Mouse (Mus musculus) MEL (cell line): ENCODE measurements around the gene Il2. TPM values are rescaled to one million over a fixed set of nuclear protein-coding genes. Genes with fewer than 3 reads are reported as not detected.

ENCODE experiments used
- DNase-seq: peaks from one replicate; pipeline ENCODE4 v3.0.0; 2011; ENCODE audit warnings: low read depth, low spot score
- H3K27ac ChIP-seq: 2 replicates; pipeline ENCODE4 v1.5.1; 2012; ENCODE audit warnings: low read depth, mild to moderate bottlenecking, control low read depth, low read length, moderate library complexity; ENCODE audit not compliant: control insufficient read depth
- H3K27me3 ChIP-seq, 2 experiments: fragments of 150-350 bp in 1 of 2; sonication (generic) in 1 of 2; 2 replicates each; pipeline ENCODE4 v1.6.1; 2012; ENCODE audit warnings: low read length in 2 of 2, mild to moderate bottlenecking in 2 of 2, improper control_type of control experiment in 1 of 2, moderate library complexity in 1 of 2; ENCODE audit not compliant: insufficient read depth in 2 of 2, control insufficient read depth in 1 of 2
- H3K36me3 ChIP-seq, 2 experiments: 2 replicates each; pipeline ENCODE4 v1.6.1; 2012 to 2014; ENCODE audit warnings: low read length in 2 of 2, improper control_type of control experiment in 1 of 2, inconsistent platforms in 1 of 2, mild to moderate bottlenecking in 1 of 2; ENCODE audit not compliant: insufficient read depth in 2 of 2, control insufficient read depth in 1 of 2
- H3K4me1 ChIP-seq, 2 experiments: fragments of 150-350 bp in 1 of 2; sonication (generic) in 1 of 2; 2 replicates each; pipeline ENCODE4 v1.6.1; 2012; ENCODE audit warnings: low read length in 2 of 2, improper control_type of control experiment in 1 of 2, mild to moderate bottlenecking in 1 of 2; ENCODE audit not compliant: insufficient read depth in 2 of 2, control insufficient read depth in 1 of 2
- H3K4me3 ChIP-seq, 2 experiments: fragments of 150-350 bp in 1 of 2; sonication (generic) in 1 of 2; 2 replicates each; pipeline ENCODE4 v1.5.1; 2012; ENCODE audit warnings: low read depth in 2 of 2, low read length in 2 of 2, mild to moderate bottlenecking in 2 of 2, moderate library complexity in 2 of 2, control low read depth in 1 of 2, improper control_type of control experiment in 1 of 2; ENCODE audit not compliant: control insufficient read depth in 1 of 2, insufficient read depth in 1 of 2
- H3K79me2 ChIP-seq: 2 replicates; pipeline ENCODE4 v1.6.1; 2012; ENCODE audit warnings: mild to moderate bottlenecking, low read length, moderate library complexity; ENCODE audit not compliant: control insufficient read depth, poor library complexity, insufficient read depth
- H3K9ac ChIP-seq: 2 replicates; pipeline ENCODE4 v1.6.1; 2012; ENCODE audit warnings: low read depth, mild to moderate bottlenecking, control low read depth, low read length, moderate library complexity; ENCODE audit not compliant: control insufficient read depth, poor library complexity, severe bottlenecking
- H3K9me3 ChIP-seq: fragments of 150-350 bp; sonication (generic); replicated peaks from 2 replicates; pipeline ENCODE4 v1.6.1; 2012; ENCODE audit warnings: mild to moderate bottlenecking, low read length, improper control_type of control experiment, moderate library complexity; ENCODE audit not compliant: insufficient read depth
- CTCF ChIP-seq, 3 experiments: IDR thresholded peaks in 2 of 3; conservative IDR thresholded peaks in 1 of 3; 2 replicates each; pipeline ENCODE4 v1.5.1; 2011 to 2012; ENCODE audit warnings: low read length in 3 of 3, low read depth in 2 of 3, mild to moderate bottlenecking in 2 of 3, improper control_type of control experiment in 1 of 3, inconsistent platforms in 1 of 3, mixed read lengths in 1 of 3, moderate library complexity in 1 of 3; ENCODE audit not compliant: control insufficient read depth in 1 of 3, insufficient read depth in 1 of 3, poor library complexity in 1 of 3, severe bottlenecking in 1 of 3
- E2F4 ChIP-seq: IDR thresholded peaks from 2 replicates; pipeline ENCODE4 v1.6.1; 2011; ENCODE audit warnings: low read depth, low read length, improper control_type of control experiment, borderline replicate concordance
- ETS1 ChIP-seq: IDR thresholded peaks from 2 replicates; pipeline ENCODE4 v1.6.1; 2012; ENCODE audit warnings: low read depth, mild to moderate bottlenecking, inconsistent platforms, low read length, improper control_type of control experiment, moderate library complexity
- GABPA ChIP-seq: IDR thresholded peaks from 2 replicates; pipeline ENCODE4 v1.6.1; 2012; ENCODE audit warnings: low read depth, mild to moderate bottlenecking, inconsistent platforms, low read length, improper control_type of control experiment, moderate library complexity
- GATA1 ChIP-seq: IDR thresholded peaks from 2 replicates; pipeline ENCODE4 v1.6.1; 2011; ENCODE audit warnings: low read depth, low read length, improper control_type of control experiment
- HCFC1 ChIP-seq: IDR thresholded peaks from 2 replicates; pipeline ENCODE4 v1.6.1; 2012; ENCODE audit warnings: low read depth, mild to moderate bottlenecking, inconsistent platforms, low read length, improper control_type of control experiment, moderate library complexity
- KAT2A ChIP-seq: conservative IDR thresholded peaks from 2 replicates; pipeline ENCODE4 v1.6.1; 2012; ENCODE audit warnings: low read depth, low read length, improper control_type of control experiment, inconsistent platforms
- MAFK ChIP-seq: IDR thresholded peaks from 2 replicates; pipeline ENCODE4 v1.6.1; 2011; ENCODE audit warnings: low read depth, mild to moderate bottlenecking, low read length, improper control_type of control experiment, borderline replicate concordance
- MAX ChIP-seq: IDR thresholded peaks from 2 replicates; pipeline ENCODE4 v1.6.1; 2011; ENCODE audit warnings: low read length, improper control_type of control experiment
- MAZ ChIP-seq: IDR thresholded peaks from 2 replicates; pipeline ENCODE4 v1.6.1; 2012; ENCODE audit warnings: low read depth, mild to moderate bottlenecking, inconsistent platforms, low read length, improper control_type of control experiment
- MXI1 ChIP-seq: IDR thresholded peaks from 2 replicates; pipeline ENCODE4 v1.6.1; 2011; ENCODE audit warnings: mild to moderate bottlenecking, low read depth, low read length, improper control_type of control experiment
- MYC ChIP-seq: IDR thresholded peaks from 2 replicates; pipeline ENCODE4 v1.6.1; 2011; ENCODE audit warnings: low read depth, mild to moderate bottlenecking, low read length, improper control_type of control experiment, moderate library complexity
- RCOR1 ChIP-seq: IDR thresholded peaks from 2 replicates; pipeline ENCODE4 v1.6.1; 2012; ENCODE audit warnings: low read depth, mild to moderate bottlenecking, inconsistent platforms, low read length, improper control_type of control experiment
- TBP ChIP-seq: IDR thresholded peaks from 2 replicates; pipeline ENCODE4 v1.8.0; 2011; ENCODE audit warnings: low read depth, low read length, improper control_type of control experiment
- TCF12 ChIP-seq: IDR thresholded peaks from 2 replicates; pipeline ENCODE4 v1.6.1; 2014; ENCODE audit warnings: low read depth, mild to moderate bottlenecking, inconsistent platforms, low read length, improper control_type of control experiment, moderate library complexity
- UBTF ChIP-seq: IDR thresholded peaks from 2 replicates; pipeline ENCODE4 v1.6.1; 2012; ENCODE audit warnings: low read depth, mild to moderate bottlenecking, inconsistent platforms, low read length, improper control_type of control experiment, moderate library complexity, borderline replicate concordance; ENCODE audit not compliant: insufficient read depth
- USF2 ChIP-seq, 2 experiments: IDR thresholded peaks; 2 replicates each; pipeline ENCODE4 v1.6.1; 2011 to 2012; ENCODE audit warnings: improper control_type of control experiment in 2 of 2, low read length in 2 of 2, borderline replicate concordance in 1 of 2, inconsistent platforms in 1 of 2, low read depth in 1 of 2, mild to moderate bottlenecking in 1 of 2; ENCODE audit not compliant: insufficient read depth in 1 of 2
- ZC3H11A ChIP-seq: IDR thresholded peaks from 2 replicates; pipeline ENCODE4 v1.6.1; 2012; ENCODE audit warnings: low read depth, mild to moderate bottlenecking, inconsistent platforms, low read length, improper control_type of control experiment
- ZKSCAN1 ChIP-seq: IDR thresholded peaks from 2 replicates; pipeline ENCODE4 v1.6.1; 2012; ENCODE audit warnings: low read depth, mild to moderate bottlenecking, inconsistent platforms, low read length, improper control_type of control experiment, moderate library complexity
- ZMIZ1 ChIP-seq: IDR thresholded peaks from 2 replicates; pipeline ENCODE4 v1.6.1; 2012; ENCODE audit warnings: low read depth, mild to moderate bottlenecking, inconsistent platforms, low read length, improper control_type of control experiment, moderate library complexity
- polyA plus RNA-seq, 2 experiments: library from polyadenylated mRNA; stranded (reverse) in 1 of 2; unstranded in 1 of 2; fragments of >175 nt in 1 of 2; fragments of >200 nt in 1 of 2; gene quantifications; 2 replicates each; pipeline versions ENCODE4 v1.2.1 to v1.2.4; 2012; ENCODE audit warnings: low replicate concordance in 2 of 2, low read depth in 1 of 2; ENCODE audit not compliant: insufficient read length in 2 of 2, insufficient read depth in 1 of 2, missing spikeins in 1 of 2
- total RNA-seq: library from RNA; depleted of rRNA; stranded (reverse); fragments of 300-350 nt; gene quantifications from 2 replicates; pipeline ENCODE4 v1.2.3, GENCODE M21; 2012

Gene Il2
- total and polyA plus RNA-seq, 3 experiments = not detected

DNA sequence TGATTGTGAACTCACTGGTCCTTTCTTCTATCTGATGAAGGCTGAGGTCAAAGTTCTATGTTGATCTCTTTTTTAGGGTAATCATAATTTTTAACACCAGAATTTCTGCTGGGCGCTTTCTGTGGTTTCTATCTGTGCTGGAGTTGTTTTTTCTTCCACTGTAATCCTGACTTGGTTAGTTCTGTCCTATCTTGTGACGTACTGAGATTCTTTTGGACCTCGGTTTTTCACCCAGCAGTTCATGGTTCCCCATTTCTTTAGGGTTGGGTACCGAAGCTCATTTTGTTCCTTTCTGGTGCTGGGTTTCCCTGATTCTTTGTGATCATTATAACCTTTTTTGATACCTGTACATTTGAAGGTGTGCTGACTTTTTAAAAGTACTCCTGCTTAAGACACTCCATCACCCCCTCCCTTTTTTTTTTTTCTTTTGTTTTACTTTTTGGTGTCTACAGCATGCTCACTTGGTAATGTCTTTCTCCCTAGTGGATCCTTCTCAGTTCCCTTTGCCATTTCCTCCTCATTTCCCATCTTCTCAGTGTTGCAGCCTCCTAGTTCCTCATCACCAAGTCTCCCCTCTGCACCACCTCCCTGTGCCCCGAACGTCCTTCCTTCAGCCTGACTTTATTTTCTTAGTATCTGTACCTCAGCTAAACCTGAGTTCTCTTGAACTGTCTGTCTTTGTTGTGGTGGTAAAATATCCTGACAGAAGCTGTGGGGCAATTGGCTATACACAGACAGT, 14.6 kb upstream of the Il2 start:
- TF ChIP-seq GABPA (no peak), MAFK (no peak), ZKSCAN1 (no peak), TCF12 (no peak), USF2 (IDR thresholded peaks at IDR 0.05; ENCODE audit: borderline replicate concordance in 1 of 2, insufficient read depth in 1 of 2, low read depth in 1 of 2, low read length in 2 of 2) (no peak), TBP (no peak), CTCF (IDR thresholded peaks at IDR 0.05 in 2 of 3, conservative IDR thresholded peaks at IDR 0.05 in 1 of 3; ENCODE audit: control insufficient read depth in 1 of 3, insufficient read depth in 1 of 3, low read depth in 2 of 3, low read length in 3 of 3, poor library complexity in 1 of 3, severe bottlenecking in 1 of 3) (no peak), MXI1 (no peak), ZC3H11A (no peak), HCFC1 (no peak)
- peaks cover 0 to 2% of the 10 kb centered on the region in 2 experiments; a peak in 3 of 4 replicates for H3K27me3 ChIP-seq
- no peaks in the 10 kb centered on the region for H3K79me2 ChIP-seq
- no peak overlapping the region for H3K4me3 ChIP-seq
- H3K36me3 ChIP-seq = no peaks in the 10 kb centered on the region
- DNase-seq = no peak
- H3K9ac ChIP-seq = no peak overlapping the region
- no peak overlapping the region for H3K27ac ChIP-seq
- H3K4me1 ChIP-seq = no peaks in the 10 kb centered on the region
- no peaks in the 10 kb centered on the region for H3K9me3 ChIP-seq

DNA sequence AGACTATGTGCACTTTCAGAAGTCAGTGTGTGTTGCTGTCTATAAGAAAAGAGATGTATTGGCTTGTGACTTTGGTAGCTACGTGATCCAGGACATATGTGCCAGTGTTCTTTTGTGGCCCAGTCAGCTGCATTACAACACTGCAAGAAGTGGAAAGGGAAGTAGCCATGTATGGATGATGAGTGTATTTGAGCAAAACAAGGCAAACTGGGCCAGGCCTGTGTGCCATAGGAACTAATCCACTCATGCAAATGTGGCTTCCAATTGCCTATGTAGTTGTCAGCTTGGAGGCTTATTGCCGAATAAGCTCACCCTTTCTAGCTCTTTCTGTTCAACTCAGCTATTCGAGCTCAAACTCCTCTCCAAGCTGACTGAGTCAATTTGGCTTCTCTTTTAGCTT, 13.4 kb upstream of the Il2 start:
- no peak overlapping the region for H3K27ac ChIP-seq
- no peak overlapping the region for H3K9ac ChIP-seq
- no peaks in the 10 kb centered on the region for H3K4me1 ChIP-seq
- peaks cover 0 to 2% of the 10 kb centered on the region in 2 experiments; a peak in 3 of 4 replicates for H3K27me3 ChIP-seq
- no peaks in the 10 kb centered on the region for H3K9me3 ChIP-seq
- H3K79me2 ChIP-seq = no peaks in the 10 kb centered on the region
- no peak overlapping the region for H3K4me3 ChIP-seq
- DNase-seq = no peak
- TF ChIP-seq CTCF (IDR thresholded peaks at IDR 0.05 in 2 of 3, conservative IDR thresholded peaks at IDR 0.05 in 1 of 3; ENCODE audit: control insufficient read depth in 1 of 3, insufficient read depth in 1 of 3, low read depth in 2 of 3, low read length in 3 of 3, poor library complexity in 1 of 3, severe bottlenecking in 1 of 3) (no peak), ETS1 (no peak), RCOR1 (no peak), MYC (no peak)
- TF ChIP-seq, all 39 proteins: peak for 0
- H3K36me3 ChIP-seq = no peaks in the 10 kb centered on the region

DNA sequence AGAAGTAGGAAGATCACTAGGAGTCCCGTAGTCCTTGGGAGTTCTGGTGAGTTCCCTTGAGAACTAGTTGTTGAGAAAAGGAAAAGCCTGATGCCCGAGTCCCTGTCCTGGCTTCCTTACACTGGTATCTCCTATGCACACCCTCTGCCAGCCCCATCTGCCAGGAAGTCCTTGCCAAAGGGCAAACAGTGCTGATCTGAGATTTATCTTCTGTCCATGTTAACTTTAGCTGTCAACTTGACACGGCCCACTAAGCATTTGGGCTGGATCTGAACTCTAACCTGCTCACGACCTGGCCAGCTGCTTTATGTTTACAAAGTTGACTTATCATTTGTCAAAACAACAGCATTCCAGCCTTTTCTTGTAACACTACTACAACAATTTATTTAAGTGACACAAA, 11.5 kb upstream of the Il2 start:
- Histone ChIP-seq H3K27me3 (peaks cover 0 to 2% of the 10 kb centered on the region in 2 experiments; a peak in 3 of 4 replicates), H3K36me3 (no peaks in the 10 kb centered on the region), H3K9ac (no peak overlapping the region), H3K9me3 (no peaks in the 10 kb centered on the region), H3K27ac (no peak overlapping the region), H3K4me3 (no peak overlapping the region), H3K4me1 (no peaks in the 10 kb centered on the region), H3K79me2 (no peaks in the 10 kb centered on the region)
- TF ChIP-seq GATA1 (no peak), MXI1 (no peak), ZC3H11A (no peak), MAX (no peak), E2F4 (no peak), CTCF (IDR thresholded peaks at IDR 0.05 in 2 of 3, conservative IDR thresholded peaks at IDR 0.05 in 1 of 3; ENCODE audit: control insufficient read depth in 1 of 3, insufficient read depth in 1 of 3, low read depth in 2 of 3, low read length in 3 of 3, poor library complexity in 1 of 3, severe bottlenecking in 1 of 3) (no peak), ZMIZ1 (no peak), MAZ (no peak), KAT2A (no peak), UBTF (no peak)
- DNase-seq = no peak
